Mouse (Mus musculus): ENCODE results near the gene Fdx1l. TPM values are rescaled to one million over a fixed set of nuclear protein-coding genes. Genes with fewer than 3 reads are reported as not detected.
"Not testable (repeated sequence)": the region's sequence is repeated elsewhere in the genome, so short reads cannot be mapped to it uniquely, and the experiment has no call there.

Fdx1l gene
- polyA plus RNA-seq, 1 experiment = 160 TPM

DNA sequence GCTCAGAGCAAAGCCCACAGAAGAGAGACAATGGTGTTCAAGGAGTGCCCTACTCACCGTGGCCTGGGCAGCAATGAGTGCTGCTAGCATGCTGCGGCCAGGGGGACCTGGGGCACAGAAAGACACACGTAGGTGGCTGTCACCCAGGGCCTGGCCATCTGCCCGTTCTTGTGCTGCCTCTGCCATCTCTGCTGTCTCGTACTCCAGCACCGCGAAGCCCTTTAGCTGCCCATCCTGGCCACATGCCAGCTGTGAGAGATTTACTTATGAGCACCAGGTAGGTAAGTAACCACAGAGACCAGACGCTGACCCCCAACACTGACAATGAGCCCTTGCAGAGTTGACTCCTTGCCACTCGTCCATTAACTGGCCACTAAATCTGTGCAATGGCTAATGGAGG lies 7.7 kb upstream of the Fdx1l start:
- Histone ChIP-seq H3K27ac (ENCODE audit: insufficient read depth, low read length) (no peak overlapping the region), H3K4me1 (ENCODE audit: control insufficient read depth, insufficient read depth, low read length) (no peaks in the 10 kb centered on the region; the same call in 1 of the 2 replicates), H3K4me3 (ENCODE audit: insufficient read depth, low read length) (no peak overlapping the region)
- TF ChIP-seq POLR2A (IDR thresholded peaks at IDR 0.05; ENCODE audit: extremely low read depth, insufficient read depth, low read length) = no peak
- TF ChIP-seq CTCF (IDR thresholded peaks at IDR 0.05; ENCODE audit: extremely low read depth, insufficient read depth, low read length) = no peak

DNA sequence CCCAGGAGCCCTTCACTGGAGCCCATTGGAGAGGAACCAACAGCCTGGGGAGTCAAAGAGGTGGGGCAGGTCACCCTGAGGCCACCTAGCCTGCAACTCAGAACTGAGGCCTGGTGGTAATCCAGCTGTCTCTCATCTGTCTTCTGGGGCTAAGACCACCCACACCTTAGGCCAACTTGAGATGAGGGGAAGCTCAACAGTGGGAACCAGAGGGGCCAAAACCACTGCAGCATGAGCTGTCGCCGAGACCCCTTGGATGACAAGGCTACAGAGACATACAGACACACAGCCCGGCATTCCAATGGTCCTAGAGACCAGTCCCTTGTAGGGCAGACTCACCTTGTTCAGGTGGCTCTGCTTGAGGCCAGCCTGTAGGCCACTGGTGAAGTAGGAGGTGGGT lies 2.2 kb upstream of the Fdx1l start:
- TF ChIP-seq POLR2A (IDR thresholded peaks at IDR 0.05; ENCODE audit: extremely low read depth, insufficient read depth, low read length) = no peak
- no peak for TF ChIP-seq CTCF (IDR thresholded peaks at IDR 0.05; ENCODE audit: extremely low read depth, insufficient read depth, low read length)

DNA sequence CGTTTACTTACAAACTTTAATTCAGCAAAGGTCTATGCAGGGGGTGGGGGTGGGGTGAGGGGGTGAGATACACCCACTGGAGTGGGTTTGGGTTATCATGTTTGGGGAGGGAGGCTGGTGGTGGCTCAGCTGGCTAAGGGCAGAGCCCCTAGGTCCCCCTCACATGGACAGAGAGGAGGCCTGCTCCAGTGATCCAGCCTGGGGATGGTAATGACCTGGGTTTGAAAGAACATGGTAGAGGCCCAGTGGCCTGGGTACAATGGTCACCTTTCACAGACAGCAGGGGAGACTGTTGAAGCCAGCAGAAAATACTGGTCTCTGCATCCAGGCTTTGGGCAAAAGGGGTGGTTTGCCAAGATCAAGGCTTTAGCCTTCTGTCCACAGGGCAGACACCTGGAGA lies 759 bp upstream of the Fdx1l start:
- Histone ChIP-seq H3K27ac (ENCODE audit: insufficient read depth, low read length) (no peak overlapping the region), H3K4me3 (ENCODE audit: insufficient read depth, low read length) (no peak overlapping the region), H3K4me1 (ENCODE audit: control insufficient read depth, insufficient read depth, low read length) (peaks cover 7% of the 10 kb centered on the region)
- TF ChIP-seq POLR2A (IDR thresholded peaks at IDR 0.05; ENCODE audit: extremely low read depth, insufficient read depth, low read length) (no peak), CTCF (IDR thresholded peaks at IDR 0.05; ENCODE audit: extremely low read depth, insufficient read depth, low read length) (no peak)

More for the DNA sequence above, 2.2 kb upstream of the Fdx1l start:
- Histone ChIP-seq H3K27ac (ENCODE audit: insufficient read depth, low read length) (no peak overlapping the region), H3K4me3 (ENCODE audit: insufficient read depth, low read length) (no peak overlapping the region), H3K4me1 (ENCODE audit: control insufficient read depth, insufficient read depth, low read length) (peaks cover 7% of the 10 kb centered on the region)

DNA sequence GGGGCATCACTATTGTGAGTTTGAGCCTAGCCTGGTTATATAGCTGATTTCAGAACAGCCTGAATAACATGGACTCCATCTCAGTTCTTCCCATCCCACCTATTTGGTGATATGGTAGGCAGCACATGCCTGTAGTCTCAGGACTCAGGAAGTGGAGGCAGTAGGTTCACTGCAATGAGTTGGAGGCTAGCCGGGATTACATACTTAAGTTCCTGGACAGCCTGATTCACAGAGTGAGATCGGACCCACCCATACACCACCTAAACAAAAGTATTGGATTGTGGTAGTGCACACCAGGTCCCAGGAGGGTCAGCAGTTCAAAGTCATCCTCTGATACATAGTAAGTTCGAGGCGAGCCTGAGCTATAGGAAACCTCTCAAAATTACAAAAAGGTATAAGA lies 773 bp downstream of the Fdx1l start:
- TF ChIP-seq CTCF (IDR thresholded peaks at IDR 0.05; ENCODE audit: extremely low read depth, insufficient read depth, low read length) = no peak
- no peak for TF ChIP-seq POLR2A (IDR thresholded peaks at IDR 0.05; ENCODE audit: extremely low read depth, insufficient read depth, low read length)
- Histone ChIP-seq H3K4me1 (ENCODE audit: control insufficient read depth, insufficient read depth, low read length) (peaks cover 7% of the 10 kb centered on the region), H3K4me3 (ENCODE audit: insufficient read depth, low read length) (peak overlapping the region; percentile 70), H3K27ac (ENCODE audit: insufficient read depth, low read length) (peak overlapping the region; percentile 16; the same call in 1 of the 2 replicates)

DNA sequence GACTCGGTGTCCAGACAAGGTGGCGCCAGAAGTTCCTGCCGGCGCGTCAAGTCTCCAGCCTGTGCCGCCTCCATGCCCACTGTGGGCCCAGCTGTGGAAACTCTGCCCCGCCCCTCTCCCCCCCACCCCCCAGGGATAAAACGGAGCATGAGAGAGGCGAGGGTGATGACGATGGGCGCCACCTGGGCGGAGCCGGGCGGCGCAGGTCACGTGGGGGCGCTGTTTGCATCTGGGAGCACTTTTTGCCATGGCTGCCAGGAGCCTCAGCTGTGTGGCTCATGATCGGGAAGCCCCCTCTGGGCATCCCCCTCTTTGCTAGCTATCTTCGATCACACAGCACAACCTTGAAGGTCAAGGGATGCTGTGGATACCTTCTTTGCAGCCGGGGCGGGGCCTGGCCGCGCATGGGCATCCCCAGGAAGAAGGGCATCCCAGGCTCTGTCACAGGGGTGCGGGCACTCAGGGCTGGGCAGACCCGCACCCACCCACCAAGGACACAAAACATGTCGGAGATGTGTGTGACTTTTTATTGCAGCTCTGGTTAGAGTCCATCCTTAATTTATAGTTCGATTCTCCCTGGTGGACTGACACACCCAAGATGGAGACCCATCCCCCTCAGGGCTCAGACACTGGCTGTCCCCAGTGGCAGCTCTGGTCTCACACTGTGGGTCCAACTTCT lies 6.3 kb downstream of the Fdx1l start, which contains the start of gene Zglp1:
TSS of gene Zglp1 (minus strand) at position 88 of the 679 bp plus-strand sequence.
- Histone ChIP-seq H3K4me1 (ENCODE audit: control insufficient read depth, insufficient read depth, low read length) (peaks cover 7% of the 10 kb centered on the region), H3K4me3 (ENCODE audit: insufficient read depth, low read length) (no peak within 1 kb of the TSS), H3K27ac (ENCODE audit: insufficient read depth, low read length) (no peak within 1 kb of the TSS)
- TF ChIP-seq CTCF (IDR thresholded peaks at IDR 0.05; ENCODE audit: extremely low read depth, insufficient read depth, low read length) = no peak
- TF ChIP-seq POLR2A (IDR thresholded peaks at IDR 0.05; ENCODE audit: extremely low read depth, insufficient read depth, low read length) = no peak

DNA sequence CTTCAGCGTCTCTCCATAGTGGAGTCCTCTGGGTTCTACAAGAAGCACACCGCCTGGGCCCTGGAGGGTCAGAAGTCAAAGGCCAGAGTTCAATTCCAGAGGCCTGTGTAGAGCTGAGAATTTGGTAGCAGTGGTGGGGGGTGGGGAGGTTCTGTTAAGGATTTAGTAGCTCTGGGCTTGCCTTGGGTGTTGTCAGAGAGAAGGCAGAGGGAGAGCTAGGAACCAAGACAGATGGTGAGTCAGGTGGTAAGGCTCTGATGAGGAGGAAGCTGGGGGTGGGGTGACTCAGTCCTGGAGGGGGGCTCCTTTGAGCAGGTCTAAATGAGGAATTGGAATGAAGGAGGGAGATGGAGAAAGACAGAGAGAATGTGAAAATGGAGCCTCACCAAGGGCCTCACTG lies 10.5 kb downstream of the Fdx1l start:
- Histone ChIP-seq H3K4me1 (ENCODE audit: control insufficient read depth, insufficient read depth, low read length) (no peaks in the 10 kb centered on the region; the same call in 1 of the 2 replicates), H3K4me3 (ENCODE audit: insufficient read depth, low read length) (no peak overlapping the region), H3K27ac (ENCODE audit: insufficient read depth, low read length) (peak overlapping the region; percentile 51)
- TF ChIP-seq POLR2A (IDR thresholded peaks at IDR 0.05; ENCODE audit: extremely low read depth, insufficient read depth, low read length) = no peak
- no peak for TF ChIP-seq CTCF (IDR thresholded peaks at IDR 0.05; ENCODE audit: extremely low read depth, insufficient read depth, low read length)

DNA sequence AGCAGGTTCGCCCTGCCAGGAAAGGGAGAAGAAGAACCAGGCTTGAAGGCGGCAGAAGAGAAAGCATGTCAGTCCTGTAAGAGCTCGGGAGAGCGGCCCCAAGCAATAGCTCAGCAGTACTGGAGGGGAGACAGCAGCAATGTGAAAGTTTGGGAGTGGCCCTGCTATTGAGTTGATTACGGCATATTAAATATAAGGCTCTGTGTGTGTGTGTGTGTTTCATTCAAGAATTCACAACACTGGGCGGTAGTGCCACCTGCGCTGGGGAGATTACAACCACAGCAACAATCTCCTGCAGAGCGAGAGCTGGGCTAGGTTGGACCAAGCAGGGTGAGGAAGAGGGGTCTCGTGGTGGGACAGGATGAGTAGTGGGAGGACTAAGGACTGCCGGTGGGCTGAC lies 21.8 kb downstream of the Fdx1l start:
- no peak overlapping the region for H3K4me3 ChIP-seq (ENCODE audit: insufficient read depth, low read length)
- H3K27ac ChIP-seq (ENCODE audit: insufficient read depth, low read length) = no peak overlapping the region
- H3K4me1 ChIP-seq (ENCODE audit: control insufficient read depth, insufficient read depth, low read length) = no peaks in the 10 kb centered on the region
- TF ChIP-seq POLR2A (IDR thresholded peaks at IDR 0.05; ENCODE audit: extremely low read depth, insufficient read depth, low read length) (no peak), CTCF (IDR thresholded peaks at IDR 0.05; ENCODE audit: extremely low read depth, insufficient read depth, low read length) (no peak)

DNA sequence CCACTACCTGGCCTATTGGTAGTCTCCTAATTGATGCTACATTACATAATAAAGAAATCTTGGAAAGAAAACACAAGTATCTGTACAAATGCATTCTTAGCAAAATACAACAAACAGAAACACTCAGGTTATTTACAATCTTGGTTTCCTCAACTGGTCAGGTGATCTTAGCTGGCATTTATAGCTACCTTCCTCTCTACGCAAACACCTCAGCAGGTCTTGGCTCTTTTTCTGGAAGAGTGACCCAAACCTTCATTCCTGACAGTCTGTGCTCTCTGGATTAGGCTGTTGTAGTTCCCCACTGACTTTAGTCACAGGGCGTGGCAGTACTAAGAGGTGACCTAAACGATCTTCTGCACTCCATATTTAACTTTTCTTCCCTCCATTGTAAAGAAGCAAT lies 28.2 kb downstream of the Fdx1l start:
- no peak overlapping the region for H3K27ac ChIP-seq (ENCODE audit: insufficient read depth, low read length)
- no peak for TF ChIP-seq CTCF (IDR thresholded peaks at IDR 0.05; ENCODE audit: extremely low read depth, insufficient read depth, low read length)
- TF ChIP-seq POLR2A (IDR thresholded peaks at IDR 0.05; ENCODE audit: extremely low read depth, insufficient read depth, low read length) = no peak
- no peak overlapping the region for H3K4me3 ChIP-seq (ENCODE audit: insufficient read depth, low read length)
- H3K4me1 ChIP-seq (ENCODE audit: control insufficient read depth, insufficient read depth, low read length) = peaks cover 6% of the 10 kb centered on the region

DNA sequence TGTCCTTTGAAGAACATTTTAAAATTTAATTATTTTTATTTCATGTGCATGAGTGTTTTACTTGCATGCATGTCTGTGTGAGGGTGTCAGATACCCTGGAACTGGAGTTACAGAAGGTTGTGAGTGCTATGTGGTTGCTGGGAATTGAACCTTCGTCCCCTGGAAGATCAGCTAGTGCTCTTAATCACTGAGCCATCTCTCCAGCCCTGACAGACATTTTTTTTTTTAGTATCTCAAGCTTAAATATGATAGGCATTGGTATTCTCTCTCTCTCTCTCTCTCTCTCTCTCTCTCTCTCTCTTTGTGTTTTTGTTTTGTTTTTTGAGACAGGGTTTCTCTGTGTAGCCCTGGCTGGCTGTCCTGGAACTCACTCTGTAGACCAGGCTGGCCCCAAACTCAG lies 28.6 kb downstream of the Fdx1l start:
- not testable (repeated sequence) for H3K4me3 ChIP-seq (ENCODE audit: insufficient read depth, low read length); H3K27ac ChIP-seq (ENCODE audit: insufficient read depth, low read length); H3K4me1 ChIP-seq (ENCODE audit: control insufficient read depth, insufficient read depth, low read length)

DNA sequence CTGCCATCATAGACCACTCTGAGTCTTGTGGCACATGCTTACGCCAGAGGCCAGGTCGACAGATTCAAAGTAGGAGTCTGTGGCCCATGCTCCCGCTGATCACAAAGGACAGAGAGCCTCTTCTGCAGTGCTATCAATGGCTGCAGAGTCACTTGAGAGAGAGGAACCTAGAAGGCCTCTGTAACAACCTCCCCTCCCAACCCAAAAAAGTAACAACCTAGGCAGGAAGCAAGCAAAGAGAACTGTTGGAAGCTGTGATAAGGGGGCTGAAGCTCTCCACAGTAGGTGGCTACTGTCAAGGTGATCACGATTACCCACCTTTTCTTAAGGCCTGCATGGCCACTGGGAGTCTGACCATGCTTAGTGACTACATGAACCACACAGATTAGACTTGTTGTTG lies 29.9 kb downstream of the Fdx1l start:
- TF ChIP-seq POLR2A (IDR thresholded peaks at IDR 0.05; ENCODE audit: extremely low read depth, insufficient read depth, low read length) = no peak
- TF ChIP-seq CTCF (IDR thresholded peaks at IDR 0.05; ENCODE audit: extremely low read depth, insufficient read depth, low read length) = no peak
- Histone ChIP-seq H3K4me3 (ENCODE audit: insufficient read depth, low read length) (no peak overlapping the region), H3K27ac (ENCODE audit: insufficient read depth, low read length) (no peak overlapping the region), H3K4me1 (ENCODE audit: control insufficient read depth, insufficient read depth, low read length) (peaks cover 6% of the 10 kb centered on the region)

Measured in cortical plate, adult 2 months (tissue).